Comparison of ENCODE assay signal across 31 mouse cellular contexts in genomic region chr16:17283151-17283550, GRCm38 (mm10). TPM values are rescaled to one million over a fixed set of nuclear protein-coding genes. Genes with fewer than 3 reads are reported as not detected.
DNase-seq lines count a peak whose midpoint lies in the region; ATAC-seq lines count a peak whose summit lies in the region.
"Had no signal": no experiment of that assay in that cellular context is flagged by ENCODE, and none has a peak within 500 bp of the region (broad histone marks: within the 10 kb centered on the region; RNA-seq: fewer than 3 reads in every experiment).

No protein-coding gene starts in this region.

- peaks cover under 1% of the 10 kb centered on the region; the same call in 1 of the 2 replicates for H3K4me1 ChIP-seq in hindbrain, embryonic 14.5 days (replicated peaks; ENCODE audit: control insufficient read depth, insufficient read depth, low read length)

- ATAC-seq in hindbrain, embryonic 14.5 days (ENCODE audit: low FRiP score) = no peak
- ATAC-seq: CD4-positive, CD25-positive, alpha-beta regulatory T cell, adult 4 months; forebrain, embryonic 15.5 days; hindbrain, postnatal 0 days; inflammation-experienced regulatory T-cells, adult 6 months; intestine, embryonic 16.5 days had no signal

- no peak overlapping the region for H3K4me2 ChIP-seq in hindbrain, embryonic 14.5 days (replicated peaks)
- H3K4me2 ChIP-seq: embryonic facial prominence, embryonic 13.5 days; forebrain, embryonic 12.5 days; forebrain, embryonic 15.5 days; heart, embryonic 13.5 days; hindbrain, embryonic 13.5 days had no signal

- no peak overlapping the region for H3K4me3 ChIP-seq in hindbrain, embryonic 14.5 days (replicated peaks; ENCODE audit: low read length)
- H3K4me3 ChIP-seq: embryonic facial prominence, embryonic 10.5 days; embryonic facial prominence, embryonic 13.5 days; erythroblast, embryonic 14.5 days; forebrain, embryonic 12.5 days; forebrain, embryonic 15.5 days; heart, adult 2 months; heart, embryonic 10.5 days; heart, embryonic 13.5 days; hindbrain, embryonic 10.5 days; hindbrain, embryonic 13.5 days had no signal

- H3K27me3 ChIP-seq in hindbrain, embryonic 14.5 days (ENCODE audit: control insufficient read depth, insufficient read depth, low read length) = peaks cover 17% of the 10 kb centered on the region

- no peak overlapping the region for H3K9ac ChIP-seq in hindbrain, embryonic 14.5 days
- H3K9ac ChIP-seq: embryonic facial prominence, embryonic 13.5 days; forebrain, embryonic 12.5 days; forebrain, embryonic 15.5 days; heart, embryonic 13.5 days; hindbrain, embryonic 13.5 days had no signal

- peaks cover 93% of the 10 kb centered on the region for H3K36me3 ChIP-seq in hindbrain, embryonic 14.5 days (replicated peaks; ENCODE audit: control insufficient read depth, insufficient read depth)

- intact Hi-C loops in heart, postnatal 25 days (cut with DNase I) = no loop called here

- H3K27ac ChIP-seq in hindbrain, embryonic 14.5 days = no peak overlapping the region
- H3K27ac ChIP-seq: embryonic facial prominence, embryonic 10.5 days; embryonic facial prominence, embryonic 13.5 days; forebrain, embryonic 12.5 days; forebrain, embryonic 15.5 days; heart, adult 2 months; heart, embryonic 10.5 days; heart, embryonic 13.5 days; hindbrain, embryonic 10.5 days; hindbrain, embryonic 13.5 days; hindbrain, postnatal 0 days had no signal

- 87% methylated on average over 6 of the region's 6 CpGs for WGBS in hindbrain, embryonic 14.5 days

- DNase-seq in cerebellum, postnatal 10 days = peak; percentile 51
- DNase-seq in cerebellum, postnatal 4 days (ENCODE audit: low spot score in 2 of 2) = no peak
- peak; percentile 21 to 29 for DNase-seq in cerebellum, postnatal 36 days
- DNase-seq in cerebellum, adult 8-10 months = no peak
- DNase-seq in heart, postnatal 4 days = peak; percentile 28
- DNase-seq in heart, postnatal 25 days (ENCODE audit: low spot score) = no peak
- DNase-seq in skeletal muscle tissue, adult 2 months (ENCODE audit: low read depth, low spot score) = peak; percentile 14
- no peak for DNase-seq in hindbrain, embryonic 14.5 days (ENCODE audit: low spot score)
- DNase-seq: adrenal gland, adult 2 months; adrenal gland, postnatal 14 days; embryo, embryonic 11 days; gastrocnemius, postnatal 25 days; heart, adult 2 months; heart, postnatal 14 days; kidney, adult 18-20 months; kidney, adult 9 months had no signal

- no peaks in the 10 kb centered on the region for H3K9me3 ChIP-seq in hindbrain, embryonic 14.5 days (ENCODE audit: control insufficient read depth, low read length)
- H3K9me3 ChIP-seq: embryonic facial prominence, embryonic 10.5 days; embryonic facial prominence, embryonic 13.5 days; forebrain, embryonic 12.5 days; forebrain, embryonic 15.5 days; heart, embryonic 10.5 days; heart, embryonic 13.5 days; hindbrain, embryonic 10.5 days; hindbrain, embryonic 13.5 days had no signal

RNA-seq across cellular contexts. Expression of gene Tmem191c, which starts 7.3 kb away (rescaled TPM):
- 1 to 10 TPM; 6.3 to 7.9 TPM for total RNA-seq in heart, postnatal 4 days (2021)
- total RNA-seq in heart, postnatal 25 days (2021) = 1 to 10 TPM; 2.0 to 2.7 TPM
- 36.6 and 45.7 TPM in 2 replicates for polyA plus RNA-seq in hindbrain, embryonic 14.5 days (2014; fragmentation: Nextera tagmentation; extraction: Ambion mirVana)

RNA-seq across cellular contexts. Expression of gene Serpind1, which starts 48.0 kb away (rescaled TPM):
- total RNA-seq in heart, postnatal 4 days (2021) = 1 to 10 TPM; 3.3 to 3.7 TPM
- total RNA-seq in heart, postnatal 25 days (2021) = 1 to 10 TPM; 2.0 TPM
- polyA plus RNA-seq in hindbrain, embryonic 14.5 days (2014; fragmentation: Nextera tagmentation; extraction: Ambion mirVana) = 1.7 and 2.4 TPM in 2 replicates
- total RNA-seq: granulocyte monocyte progenitor cell, adult 5-6 weeks; MEL had no signal
- polyA plus RNA-seq: erythroblast, embryonic 14.5 days had no signal

RNA-seq across cellular contexts. Expression of gene Hic2, which starts 49.8 kb away (rescaled TPM):
- total RNA-seq in heart, postnatal 4 days (2021) = 1 to 10 TPM; 7.0 to 7.1 TPM
- 1 to 10 TPM; 2.0 to 2.2 TPM for total RNA-seq in heart, postnatal 25 days (2021)
- 5.1 and 5.5 TPM in 2 replicates for polyA plus RNA-seq in hindbrain, embryonic 14.5 days (2014; fragmentation: Nextera tagmentation; extraction: Ambion mirVana)

Comparison
In these comparisons a context has a peak if more than half of its experiments do, and no peak if none do; other contexts are left out.
1. DNase-seq: peak in cerebellum, postnatal 10 days (2 of 2), cerebellum, postnatal 36 days (2 of 2), heart, postnatal 4 days (single experiment) and skeletal muscle tissue, adult 2 months (single experiment); none in cerebellum, postnatal 4 days (0 of 2), cerebellum, adult 8-10 months (single experiment), heart, postnatal 25 days (single experiment) and hindbrain, embryonic 14.5 days (single experiment).